Mouse (Mus musculus): ENCODE results near the gene Slc35f4.

Slc35f4 gene

GRCm38 (mm10) chr14:49525931-49526291 lies at the start of gene Slc35f4:
TSS of gene Slc35f4 (minus strand) at chr14:49526046.
- DNase-seq, result no peak

GRCm38 (mm10) chr14:49568369-49568768 lies 42.5 kb upstream of the Slc35f4 start:
- no peak for DNase-seq

- DNase-seq, result peak; percentile 6
Measured at GRCm38 (mm10) chr14:49560706-49561105, 34.9 kb upstream of the Slc35f4 start.

GRCm38 (mm10) chr14:49540104-49540503 lies 14.3 kb upstream of the Slc35f4 start:
- DNase-seq, result peak; percentile 10

GRCm38 (mm10) chr14:49525176-49525930 lies 493 bp downstream of the Slc35f4 start:
- peak; percentile 23 for DNase-seq

GRCm38 (mm10) chr14:49524665-49525064 lies 1.2 kb downstream of the Slc35f4 start:
- DNase-seq, result peak; percentile 1

GRCm38 (mm10) chr14:49515096-49515665 lies 10.7 kb downstream of the Slc35f4 start:
- DNase-seq, result no peak

GRCm38 (mm10) chr14:49514137-49514536 lies 11.7 kb downstream of the Slc35f4 start:
- DNase-seq, result no peak

GRCm38 (mm10) chr14:49495192-49495591 lies 30.7 kb downstream of the Slc35f4 start:
- DNase-seq, result no peak

- DNase-seq, result peak; percentile 45
Measured at GRCm38 (mm10) chr14:49493793-49494192, 32.1 kb downstream of the Slc35f4 start.

GRCm38 (mm10) chr14:49492506-49492905 lies 33.3 kb downstream of the Slc35f4 start:
- DNase-seq, result no peak

GRCm38 (mm10) chr14:49476602-49477001 lies 49.2 kb downstream of the Slc35f4 start:
- DNase-seq, result no peak

GRCm38 (mm10) chr14:49461761-49462160 lies 64.1 kb downstream of the Slc35f4 start:
- DNase-seq, result no peak

- DNase-seq, result no peak
Measured at GRCm38 (mm10) chr14:49460799-49461198, 65.0 kb downstream of the Slc35f4 start.

- no peak for DNase-seq
Measured at GRCm38 (mm10) chr14:49454283-49454914, 71.4 kb downstream of the Slc35f4 start.

- no peak for DNase-seq
Measured at GRCm38 (mm10) chr14:49453782-49454181, 72.1 kb downstream of the Slc35f4 start.

- DNase-seq, result no peak
Measured at GRCm38 (mm10) chr14:49447669-49448068, 78.2 kb downstream of the Slc35f4 start.

- DNase-seq, result no peak
Measured at GRCm38 (mm10) chr14:49446461-49446860, 79.4 kb downstream of the Slc35f4 start.

GRCm38 (mm10) chr14:49436811-49437210 lies 89.0 kb downstream of the Slc35f4 start:
- no peak for DNase-seq

- no peak for DNase-seq
Measured at GRCm38 (mm10) chr14:49431821-49432220, 94.0 kb downstream of the Slc35f4 start.

- DNase-seq, result no peak
Measured at GRCm38 (mm10) chr14:49392482-49392881, 133.4 kb downstream of the Slc35f4 start.

GRCm38 (mm10) chr14:49362161-49362560 lies 163.7 kb downstream of the Slc35f4 start:
- no peak for DNase-seq

GRCm38 (mm10) chr14:49355561-49355960 lies 170.3 kb downstream of the Slc35f4 start:
- no peak for DNase-seq

GRCm38 (mm10) chr14:49348897-49349250 lies 177.0 kb downstream of the Slc35f4 start:
- DNase-seq, result peak; percentile 52

Measured in cerebellum, adult 11 months (tissue).